Mouse (Mus musculus) heart, adult 9 months (tissue): Measurements from ENCODE around the gene Adam12.

Source experiments
- DNase-seq, 2 experiments: peaks; one replicate each; pipeline ENCODE4 v3.0.0; 2022; ENCODE audit warnings: low spot score in 2 of 2

Gene Adam12

GRCm38 (mm10) chr7:134224741-134225612 is 7.0 kb downstream of the Adam12 start:
- DNase-seq: peak; percentile 47 to 49

- DNase-seq: no peak
Observed at GRCm38 (mm10) chr7:134224421-134224740, 7.6 kb downstream of the Adam12 start.

- DNase-seq: peak in 1 of 2 experiments; percentile 55
Observed at GRCm38 (mm10) chr7:134223444-134224161, 8.3 kb downstream of the Adam12 start.

- DNase-seq: peak; percentile 27 to 47
Observed at GRCm38 (mm10) chr7:134207956-134208355, 24.0 kb downstream of the Adam12 start.

DNA sequence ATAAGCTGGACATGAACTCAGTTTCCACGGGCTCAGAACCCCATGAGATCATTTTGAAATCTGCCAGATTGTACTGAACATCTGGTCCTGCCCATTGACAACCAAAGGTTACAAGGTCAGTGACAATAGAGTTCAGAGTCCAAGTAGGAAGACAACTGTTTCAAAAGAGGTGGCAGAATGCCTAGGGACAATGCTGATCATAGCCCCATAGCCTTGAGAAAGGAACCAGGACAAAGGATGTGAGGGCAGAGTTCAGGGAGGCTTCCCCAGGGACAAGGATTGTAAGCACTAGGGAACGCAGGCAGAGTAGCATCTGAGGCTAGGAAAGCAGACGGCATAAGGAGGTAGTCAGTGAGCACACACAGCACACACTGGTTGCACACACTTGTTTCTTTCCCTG is 38.9 kb downstream of the Adam12 start:
- no peak for DNase-seq

DNA sequence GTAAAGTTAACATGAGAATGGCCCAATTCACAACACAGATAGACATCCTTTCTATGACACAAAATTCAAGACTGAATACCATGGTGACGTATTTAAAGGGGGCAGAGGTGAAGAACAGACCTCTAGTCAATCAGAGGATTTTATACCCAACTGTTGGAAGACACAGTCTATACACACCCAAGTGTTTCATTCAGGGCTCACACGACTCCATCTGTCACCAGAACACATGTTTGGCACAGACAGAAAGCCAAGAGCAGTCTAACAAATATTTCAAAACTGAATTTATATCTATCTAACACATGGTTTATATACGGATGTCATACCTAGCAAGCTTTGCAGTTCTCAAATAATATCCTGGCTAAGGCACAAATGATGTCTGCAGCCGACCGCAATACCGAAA is 41.8 kb downstream of the Adam12 start:
- no peak for DNase-seq

GRCm38 (mm10) chr7:134188565-134188964 is 43.4 kb downstream of the Adam12 start:
- no peak for DNase-seq

DNA sequence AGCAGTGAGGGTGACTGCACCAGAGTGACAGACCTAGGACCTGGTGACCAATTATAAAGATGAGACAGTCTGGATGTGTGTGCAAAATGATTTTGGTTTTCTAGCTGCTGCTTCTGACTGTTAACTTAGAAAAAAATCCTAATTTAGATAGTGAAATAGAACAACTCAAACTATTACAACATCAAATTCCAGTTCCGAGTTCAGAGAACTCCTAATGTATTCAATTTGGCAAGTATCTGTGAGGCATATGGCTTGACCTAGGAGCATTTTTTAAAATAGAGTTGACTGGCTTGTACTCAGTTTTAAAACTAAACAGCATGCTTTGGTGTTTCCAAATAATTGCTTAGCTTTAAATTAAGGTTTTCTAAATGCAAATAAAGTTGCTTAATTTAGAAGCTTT is 44.0 kb downstream of the Adam12 start:
- no peak for DNase-seq

DNA sequence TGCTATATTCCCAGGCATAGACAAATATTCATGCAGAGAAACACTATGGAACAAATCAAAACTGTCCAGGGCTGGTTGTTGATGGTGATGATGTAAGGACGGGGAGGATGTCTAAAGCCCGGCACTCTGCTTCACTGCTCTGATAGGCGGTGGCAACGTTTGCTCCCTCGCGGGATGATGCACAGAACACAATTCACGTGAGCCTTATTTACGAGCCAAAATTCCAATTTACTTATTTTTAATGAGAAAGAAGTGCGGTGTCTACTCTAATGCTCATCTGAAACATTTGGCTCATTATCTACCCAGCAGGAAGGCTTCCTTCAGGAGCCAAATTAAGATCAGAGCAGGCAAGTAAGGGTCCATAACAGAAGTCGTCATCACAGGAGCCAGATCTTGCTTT is 45.4 kb downstream of the Adam12 start:
- DNase-seq: no peak

DNA sequence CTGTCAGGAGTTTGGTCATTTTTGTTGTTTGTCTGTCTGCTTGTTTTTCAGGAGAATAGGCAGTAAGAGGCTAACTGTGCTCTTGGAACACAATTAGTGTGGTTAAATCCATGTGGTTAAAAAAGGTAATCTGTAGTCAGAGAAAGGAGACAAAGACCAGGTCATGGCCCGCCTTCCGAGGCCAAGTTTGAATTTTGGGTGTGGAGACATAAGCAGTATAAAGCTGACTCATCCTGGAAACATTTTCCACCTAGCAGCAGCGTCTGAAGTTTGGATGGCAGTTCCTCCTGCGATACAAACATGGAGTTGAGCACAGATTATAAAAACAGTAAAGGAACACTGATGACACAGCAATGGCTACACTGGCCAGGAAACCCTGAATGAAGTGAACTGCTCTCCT is 46.2 kb downstream of the Adam12 start:
- no peak for DNase-seq

GRCm38 (mm10) chr7:134181717-134182116 is 50.2 kb downstream of the Adam12 start:
- DNase-seq: no peak

DNA sequence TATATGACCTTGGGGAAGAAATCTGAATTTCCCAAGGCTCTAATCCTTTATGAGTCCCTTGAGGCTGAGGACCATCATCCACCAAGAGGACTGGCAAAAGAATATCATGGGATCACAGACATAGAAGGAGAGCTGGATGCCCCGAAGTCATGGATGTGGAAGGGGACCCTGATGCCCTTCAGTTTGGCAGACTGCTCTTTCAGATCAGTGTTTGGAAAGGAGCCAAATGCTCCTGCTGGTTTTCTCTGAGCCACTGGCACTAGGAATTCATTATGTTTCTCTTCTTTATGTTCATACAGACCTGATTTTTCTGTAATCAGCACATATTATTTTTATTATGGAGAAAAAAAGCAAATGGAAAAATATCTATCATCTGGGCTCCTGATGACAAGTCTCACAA is 50.9 kb downstream of the Adam12 start:
- no peak for DNase-seq

- peak; percentile 39 to 42 for DNase-seq
Observed at GRCm38 (mm10) chr7:134177051-134177450, 54.9 kb downstream of the Adam12 start.

GRCm38 (mm10) chr7:134175201-134175600 is 56.7 kb downstream of the Adam12 start:
- no peak for DNase-seq

GRCm38 (mm10) chr7:134173442-134174090 is 58.4 kb downstream of the Adam12 start:
- DNase-seq: no peak

- no peak for DNase-seq
Observed at GRCm38 (mm10) chr7:134170180-134170910, 61.6 kb downstream of the Adam12 start.

DNA sequence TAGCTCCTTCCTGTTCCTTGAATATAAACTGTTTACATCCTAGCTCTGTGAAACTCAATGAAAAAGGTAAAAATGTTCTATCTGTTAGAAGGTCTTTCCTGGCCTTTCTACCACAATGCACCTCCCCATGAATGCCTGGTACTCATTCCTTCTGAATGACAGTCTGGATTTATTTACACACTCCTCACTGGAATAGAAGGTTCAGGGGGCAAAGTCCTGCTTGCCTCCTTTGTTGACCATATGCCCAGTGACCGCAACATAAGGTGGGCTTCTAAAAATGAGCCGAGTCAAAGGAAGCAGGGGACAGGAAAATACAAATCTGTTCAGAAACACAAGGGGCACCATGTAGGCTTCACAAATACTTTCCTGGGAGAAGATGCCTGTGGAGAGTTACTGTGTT is 62.2 kb downstream of the Adam12 start:
- DNase-seq: no peak

- peak; percentile 35 to 36 for DNase-seq
Observed at GRCm38 (mm10) chr7:134167586-134167985, 64.4 kb downstream of the Adam12 start.

- no peak for DNase-seq
Observed at GRCm38 (mm10) chr7:134163751-134164150, 68.2 kb downstream of the Adam12 start.

DNA sequence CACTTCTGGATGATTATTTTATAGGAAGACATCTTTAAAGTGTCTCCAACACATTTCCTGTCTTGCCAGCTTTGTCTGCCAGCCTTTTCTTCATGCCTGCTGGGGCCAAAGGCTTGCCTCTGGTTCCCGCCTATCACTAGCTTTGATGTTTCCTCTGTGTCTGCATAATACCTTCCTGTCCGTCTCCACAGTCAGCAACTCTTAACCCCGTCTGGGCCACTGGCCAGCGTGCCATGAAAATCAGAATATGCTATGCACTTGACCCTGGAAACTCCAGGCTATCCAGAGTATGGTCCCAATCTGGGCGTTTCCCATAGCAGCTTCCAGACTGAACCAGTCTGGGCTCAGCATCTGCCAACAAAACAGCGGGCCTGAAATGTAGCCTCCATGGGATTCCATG is 69.1 kb downstream of the Adam12 start:
- no peak for DNase-seq

DNA sequence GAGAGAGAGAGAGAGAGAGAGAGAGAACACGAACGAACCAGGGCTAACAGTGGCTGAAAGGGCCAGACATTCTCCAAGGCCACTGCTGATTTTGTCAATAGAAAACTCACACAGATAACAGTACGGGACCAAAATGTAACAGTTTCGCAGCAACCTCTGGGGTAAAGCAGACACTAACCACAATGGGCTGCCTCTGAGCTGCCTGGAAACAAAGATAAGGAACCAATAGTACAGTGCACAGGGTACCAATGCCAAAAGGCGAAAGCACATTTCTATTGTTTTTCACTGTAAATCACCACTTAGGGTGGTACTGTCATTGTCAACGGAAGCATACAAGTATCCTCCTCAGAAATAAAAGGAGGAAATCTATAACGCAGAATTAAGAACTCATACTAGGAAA is 72.3 kb downstream of the Adam12 start:
- no peak for DNase-seq

- DNase-seq: peak; percentile 10 to 16
Observed at GRCm38 (mm10) chr7:134151330-134151729, 80.6 kb downstream of the Adam12 start.
